Mouse (Mus musculus): ENCODE data around the gene 1700028P14Rik. TPM values are rescaled to one million over a fixed set of nuclear protein-coding genes. Genes with fewer than 3 reads are reported as not detected.
A peak's percentile ranks its signal among the peaks of the same experiment; 100 is the strongest.

Gene 1700028P14Rik
- 192 and 204 TPM in 2 replicates for polyA plus RNA-seq (2012; rRNA removed)

DNA sequence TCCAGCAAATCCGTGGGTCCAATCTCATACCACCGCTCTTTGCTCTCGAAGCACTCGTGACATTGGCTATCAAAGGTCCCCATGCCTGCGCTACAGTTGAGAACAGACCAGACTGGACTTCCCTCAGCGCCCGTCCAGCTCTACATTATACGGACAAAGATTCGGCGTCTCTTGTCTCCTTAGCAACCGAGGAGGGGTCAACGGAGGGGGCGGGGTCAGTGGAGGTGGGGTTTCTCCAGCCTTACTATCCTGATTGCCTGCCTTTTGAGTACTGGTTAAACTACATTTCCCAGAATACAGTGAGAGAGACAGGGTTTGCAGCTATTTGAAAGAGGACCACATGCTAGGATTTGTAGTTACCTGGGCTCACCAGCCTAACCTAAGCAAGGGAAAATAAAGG, at the start of gene 1700028P14Rik:
Gene 1700028P14Rik (minus strand): TSS at position 169 of the 400 bp plus-strand sequence.
- TF ChIP-seq CTCF (IDR thresholded peaks at IDR 0.05; ENCODE audit: control insufficient read depth, insufficient read depth, insufficient replicate concordance, low read depth, low read length) (no peak), POLR2A (IDR thresholded peaks at IDR 0.05; ENCODE audit: control insufficient read depth, low read depth, low read length) (peak; percentile 59; the same call in 1 of the 2 replicates)
- Histone ChIP-seq H3K27me3 (ENCODE audit: control insufficient read depth, insufficient read depth, low read length) (no peaks in the 10 kb centered on the region), H3K36me3 (ENCODE audit: control insufficient read depth, insufficient read depth, low read length) (no peaks in the 10 kb centered on the region), H3K27ac (ENCODE audit: control insufficient read depth, insufficient read depth, low read depth, low read length) (0 out of 2 replicates have a peak within 1 kb of the TSS, but pooled peaks have one; percentile 42), H3K4me3 (ENCODE audit: control insufficient read depth, low read depth, low read length) (peak within 1 kb of the TSS; percentile 95), H3K4me1 (ENCODE audit: control insufficient read depth, insufficient read depth, low read length) (peaks cover 12% of the 10 kb centered on the region)

DNA sequence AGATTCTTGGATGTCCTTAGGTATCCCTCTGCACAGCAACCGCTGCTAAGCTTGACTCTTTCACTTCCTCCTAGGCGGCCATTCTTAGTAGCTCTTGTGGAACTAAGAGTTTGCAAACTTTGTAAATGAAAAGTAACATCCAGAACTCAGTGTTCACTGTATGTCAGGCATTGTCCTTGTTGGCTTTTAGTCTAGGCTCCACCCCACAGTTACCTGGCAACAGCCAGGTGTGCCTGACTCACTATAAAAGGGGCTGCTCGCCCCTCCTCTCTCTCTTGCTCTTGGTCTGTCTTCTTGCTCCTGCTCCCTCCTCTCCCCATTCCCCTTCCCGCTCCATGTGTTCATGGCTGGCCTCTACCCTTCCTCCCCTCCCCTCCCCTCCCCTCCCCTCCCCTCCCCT, 46.5 kb upstream of the 1700028P14Rik start:
- H3K27ac ChIP-seq (ENCODE audit: control insufficient read depth, insufficient read depth, low read depth, low read length) = no peak overlapping the region
- no peaks in the 10 kb centered on the region for H3K27me3 ChIP-seq (ENCODE audit: control insufficient read depth, insufficient read depth, low read length)
- H3K4me1 ChIP-seq (ENCODE audit: control insufficient read depth, insufficient read depth, low read length) = no peaks in the 10 kb centered on the region
- no peak overlapping the region for H3K4me3 ChIP-seq (ENCODE audit: control insufficient read depth, low read depth, low read length)
- H3K36me3 ChIP-seq (ENCODE audit: control insufficient read depth, insufficient read depth, low read length) = peaks cover 2% of the 10 kb centered on the region; the same call in 1 of the 2 replicates
- no peak for TF ChIP-seq POLR2A (IDR thresholded peaks at IDR 0.05; ENCODE audit: control insufficient read depth, low read depth, low read length)
- no peak for TF ChIP-seq CTCF (IDR thresholded peaks at IDR 0.05; ENCODE audit: control insufficient read depth, insufficient read depth, insufficient replicate concordance, low read depth, low read length)

DNA sequence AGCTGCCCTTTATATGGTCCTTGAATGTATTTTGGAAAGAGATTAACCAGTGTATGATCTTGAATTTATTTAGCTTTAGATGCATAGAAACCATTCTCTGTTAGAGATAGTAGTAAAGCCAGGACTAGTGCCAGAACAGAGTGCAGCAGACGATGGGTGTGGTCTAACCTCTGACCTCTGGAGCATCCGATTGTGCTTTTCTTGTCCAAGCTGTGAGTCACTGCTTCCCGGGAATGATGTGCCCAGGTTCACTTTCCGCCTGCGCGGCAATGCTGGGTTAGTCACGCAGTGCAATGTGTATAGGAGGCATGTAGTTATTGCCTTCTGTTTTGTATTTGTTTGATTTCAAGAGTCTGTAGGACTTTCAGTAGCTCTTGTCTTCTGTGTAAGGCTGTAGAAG, 45.8 kb upstream of the 1700028P14Rik start:
- Histone ChIP-seq H3K4me3 (ENCODE audit: control insufficient read depth, low read depth, low read length) (no peak overlapping the region), H3K27ac (ENCODE audit: control insufficient read depth, insufficient read depth, low read depth, low read length) (no peak overlapping the region)
- TF ChIP-seq CTCF (IDR thresholded peaks at IDR 0.05; ENCODE audit: control insufficient read depth, insufficient read depth, insufficient replicate concordance, low read depth, low read length) (no peak), POLR2A (IDR thresholded peaks at IDR 0.05; ENCODE audit: control insufficient read depth, low read depth, low read length) (no peak)

DNA sequence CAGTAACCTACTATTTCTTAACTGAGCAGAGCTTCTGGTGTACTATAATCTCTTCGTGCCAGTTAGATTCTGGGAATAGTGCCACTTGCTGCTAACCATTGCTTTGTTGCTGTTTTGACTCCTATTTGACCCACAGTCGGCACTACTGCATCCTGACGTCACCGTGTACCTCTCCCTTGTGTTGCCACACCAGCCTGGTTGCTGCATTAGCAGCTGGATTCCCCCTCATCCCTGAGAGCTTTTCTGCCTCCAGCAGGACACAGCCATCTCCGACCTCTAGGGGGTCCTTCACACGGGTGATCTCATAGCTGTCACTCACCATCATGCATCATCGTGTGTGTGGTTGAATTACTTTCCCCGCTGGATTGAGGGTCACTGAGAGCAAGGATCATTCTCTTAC, 45.2 kb upstream of the 1700028P14Rik start:
- Histone ChIP-seq H3K27me3 (ENCODE audit: control insufficient read depth, insufficient read depth, low read length) (no peaks in the 10 kb centered on the region), H3K36me3 (ENCODE audit: control insufficient read depth, insufficient read depth, low read length) (peaks cover 2% of the 10 kb centered on the region; the same call in 1 of the 2 replicates), H3K4me3 (ENCODE audit: control insufficient read depth, low read depth, low read length) (no peak overlapping the region), H3K4me1 (ENCODE audit: control insufficient read depth, insufficient read depth, low read length) (no peaks in the 10 kb centered on the region), H3K27ac (ENCODE audit: control insufficient read depth, insufficient read depth, low read depth, low read length) (no peak overlapping the region)
- TF ChIP-seq POLR2A (IDR thresholded peaks at IDR 0.05; ENCODE audit: control insufficient read depth, low read depth, low read length) (no peak), CTCF (IDR thresholded peaks at IDR 0.05; ENCODE audit: control insufficient read depth, insufficient read depth, insufficient replicate concordance, low read depth, low read length) (no peak)

More for the DNA sequence above, 45.8 kb upstream of the 1700028P14Rik start:
- Histone ChIP-seq H3K4me1 (ENCODE audit: control insufficient read depth, insufficient read depth, low read length) (no peaks in the 10 kb centered on the region), H3K27me3 (ENCODE audit: control insufficient read depth, insufficient read depth, low read length) (no peaks in the 10 kb centered on the region), H3K36me3 (ENCODE audit: control insufficient read depth, insufficient read depth, low read length) (peaks cover 2% of the 10 kb centered on the region; the same call in 1 of the 2 replicates)

DNA sequence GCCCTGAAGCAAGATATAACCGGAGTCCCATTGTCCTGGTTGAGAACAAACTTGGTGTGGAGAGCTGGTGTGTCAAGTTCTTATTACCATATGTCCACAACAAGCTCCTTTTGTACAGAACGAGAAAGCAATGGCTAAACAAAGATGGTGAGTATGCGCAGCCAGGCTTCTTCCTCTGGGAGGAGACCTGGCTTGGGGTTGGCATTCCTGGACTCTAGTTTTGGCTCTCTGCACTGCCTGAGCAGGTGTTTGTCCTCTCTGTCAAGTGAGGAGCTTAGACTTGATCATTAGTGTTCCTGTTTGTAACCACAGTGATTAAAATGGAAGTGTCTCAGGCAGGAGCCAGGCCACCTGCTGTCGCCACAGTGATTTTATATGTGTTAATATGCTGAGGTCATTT, 41.7 kb upstream of the 1700028P14Rik start:
- H3K4me3 ChIP-seq (ENCODE audit: control insufficient read depth, low read depth, low read length) = no peak overlapping the region
- H3K27ac ChIP-seq (ENCODE audit: control insufficient read depth, insufficient read depth, low read depth, low read length) = no peak overlapping the region
- no peaks in the 10 kb centered on the region for H3K27me3 ChIP-seq (ENCODE audit: control insufficient read depth, insufficient read depth, low read length)
- H3K4me1 ChIP-seq (ENCODE audit: control insufficient read depth, insufficient read depth, low read length) = no peaks in the 10 kb centered on the region
- TF ChIP-seq POLR2A (IDR thresholded peaks at IDR 0.05; ENCODE audit: control insufficient read depth, low read depth, low read length) = no peak
- TF ChIP-seq CTCF (IDR thresholded peaks at IDR 0.05; ENCODE audit: control insufficient read depth, insufficient read depth, insufficient replicate concordance, low read depth, low read length) = no peak
- peaks cover 1% of the 10 kb centered on the region; the same call in 1 of the 2 replicates for H3K36me3 ChIP-seq (ENCODE audit: control insufficient read depth, insufficient read depth, low read length)

DNA sequence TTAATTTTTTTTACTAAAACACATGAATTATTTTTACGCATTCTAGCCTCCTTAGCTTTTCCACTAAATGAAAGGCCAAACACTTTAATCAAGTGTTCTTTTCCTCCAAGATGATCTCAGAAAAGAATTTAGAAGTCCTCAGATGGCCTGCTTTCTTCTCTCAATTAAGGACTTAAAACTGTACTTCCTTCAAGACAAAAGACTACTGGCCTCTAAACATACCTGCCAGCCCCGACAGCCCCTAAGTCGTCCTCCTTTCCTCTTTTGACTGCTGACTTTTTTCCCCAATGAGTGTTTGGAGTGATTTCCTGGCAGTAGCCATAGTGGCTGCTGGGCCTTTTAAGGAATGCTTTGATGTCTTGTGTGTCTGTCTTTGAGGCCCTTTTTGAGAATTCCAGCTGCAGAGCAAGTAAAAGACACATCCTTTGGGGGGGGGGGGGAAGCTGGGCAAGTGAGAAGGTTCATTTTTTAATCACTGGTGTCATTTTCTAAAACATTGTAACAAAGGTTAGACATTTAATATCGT, 35.9 kb upstream of the 1700028P14Rik start:
- H3K4me1 ChIP-seq (ENCODE audit: control insufficient read depth, insufficient read depth, low read length) = peaks cover 2% of the 10 kb centered on the region; the same call in 1 of the 2 replicates
- TF ChIP-seq CTCF (IDR thresholded peaks at IDR 0.05; ENCODE audit: control insufficient read depth, insufficient read depth, insufficient replicate concordance, low read depth, low read length) (no peak), POLR2A (IDR thresholded peaks at IDR 0.05; ENCODE audit: control insufficient read depth, low read depth, low read length) (no peak)
- H3K4me3 ChIP-seq (ENCODE audit: control insufficient read depth, low read depth, low read length) = peak overlapping the region; percentile 76
- 0 out of 2 replicates have a peak overlapping the region, but pooled peaks have one; percentile 21 for H3K27ac ChIP-seq (ENCODE audit: control insufficient read depth, insufficient read depth, low read depth, low read length)
- no peaks in the 10 kb centered on the region for H3K36me3 ChIP-seq (ENCODE audit: control insufficient read depth, insufficient read depth, low read length)
- no peaks in the 10 kb centered on the region for H3K27me3 ChIP-seq (ENCODE audit: control insufficient read depth, insufficient read depth, low read length)

DNA sequence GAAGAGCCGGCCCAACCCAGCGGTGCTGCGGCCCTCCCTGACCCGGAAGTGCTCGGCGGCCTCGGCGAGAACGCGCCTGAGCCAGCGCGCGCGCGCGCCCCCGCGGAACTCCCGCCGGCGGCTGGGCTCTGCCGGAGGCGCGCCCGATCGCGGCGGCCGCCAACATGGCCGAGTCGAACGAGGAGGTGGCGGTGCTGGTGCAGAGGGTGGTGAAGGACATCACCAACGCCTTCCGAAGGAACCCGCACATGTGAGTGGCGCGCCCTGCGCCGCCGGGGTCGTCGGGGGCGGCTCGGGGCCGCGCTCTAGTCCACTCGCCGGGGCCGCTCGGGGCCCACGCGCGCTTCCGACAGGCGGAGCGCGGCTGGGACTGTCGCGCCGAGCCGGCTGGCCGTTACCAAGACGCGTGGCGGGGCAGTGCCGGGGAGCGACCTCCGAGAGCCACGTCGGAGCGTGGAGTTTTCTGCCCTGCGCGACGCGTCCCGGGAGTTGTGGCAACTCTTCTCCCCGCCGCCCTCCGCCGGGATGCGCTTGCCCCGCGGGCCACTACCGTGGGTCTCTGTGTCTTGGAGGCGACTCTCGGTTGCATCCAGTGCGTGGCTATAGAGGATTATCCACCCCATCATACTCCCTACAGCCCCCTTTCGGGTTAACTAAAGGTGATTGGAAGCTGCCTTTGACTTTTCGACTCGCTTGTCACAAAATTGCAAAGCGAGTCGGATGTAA, 34.8 kb upstream of the 1700028P14Rik start, which contains the start of gene Ptar1:
Gene Ptar1 (plus strand): TSS at position 134 of the 726 bp plus-strand sequence.
- Histone ChIP-seq H3K27me3 (ENCODE audit: control insufficient read depth, insufficient read depth, low read length) (no peaks in the 10 kb centered on the region), H3K4me1 (ENCODE audit: control insufficient read depth, insufficient read depth, low read length) (peaks cover 2% of the 10 kb centered on the region; the same call in 1 of the 2 replicates), H3K4me3 (ENCODE audit: control insufficient read depth, low read depth, low read length) (peak within 1 kb of the TSS; percentile 94), H3K36me3 (ENCODE audit: control insufficient read depth, insufficient read depth, low read length) (no peaks in the 10 kb centered on the region), H3K27ac (ENCODE audit: control insufficient read depth, insufficient read depth, low read depth, low read length) (peak within 1 kb of the TSS; percentile 90)
- no peak for TF ChIP-seq CTCF (IDR thresholded peaks at IDR 0.05; ENCODE audit: control insufficient read depth, insufficient read depth, insufficient replicate concordance, low read depth, low read length)
- peak; percentile 74; the same call in 1 of the 2 replicates for TF ChIP-seq POLR2A (IDR thresholded peaks at IDR 0.05; ENCODE audit: control insufficient read depth, low read depth, low read length)

Measured in testis, adult 2 months (tissue).